Mouse (Mus musculus) neural tube, embryonic 14.5 days (tissue): ENCODE data around the gene Cab39l. TPM values are rescaled to one million over a fixed set of nuclear protein-coding genes. Genes with fewer than 3 reads are reported as not detected.

Experiments used
- ATAC-seq: fragments of 200-750 bp; cut with Nextera tagmentation; 2 replicates; pipeline ENCODE4 v1.8.0; 2017; ENCODE audit warnings: low read depth, mild to moderate bottlenecking, moderate TSS enrichment, moderate library complexity
- H3K27ac ChIP-seq: fragments of 300-500 bp; sonication (generic); 2 replicates; pipeline ENCODE4 v1.5.1; 2014; ENCODE audit warnings: low read depth, mild to moderate bottlenecking, control low read depth, low read length, moderate library complexity, mixed read lengths
- H3K27me3 ChIP-seq: fragments of 300-500 bp; sonication (generic); 2 replicates; pipeline ENCODE4 v1.6.1; 2014; ENCODE audit warnings: low read length; ENCODE audit not compliant: control insufficient read depth, insufficient read depth
- H3K36me3 ChIP-seq: fragments of 300-500 bp; sonication (generic); 2 replicates; pipeline ENCODE4 v1.6.1; 2014; ENCODE audit warnings: low read length, mixed read lengths; ENCODE audit not compliant: control insufficient read depth, insufficient read depth
- H3K4me1 ChIP-seq: fragments of 300-500 bp; sonication (generic); 2 replicates; pipeline ENCODE4 v1.6.1; 2014; ENCODE audit warnings: low read length; ENCODE audit not compliant: control insufficient read depth, insufficient read depth
- H3K4me2 ChIP-seq: fragments of 300-500 bp; sonication (generic); 2 replicates; pipeline ENCODE4 v1.6.1; 2014; ENCODE audit warnings: mild to moderate bottlenecking, low read depth, low read length, control low read depth
- H3K4me3 ChIP-seq: fragments of 300-500 bp; sonication (generic); 2 replicates; pipeline ENCODE4 v1.5.1; 2014; ENCODE audit warnings: low read depth, low read length, control low read depth, mixed read lengths
- H3K9ac ChIP-seq: fragments of 300-500 bp; sonication (generic); replicated peaks from 2 replicates; pipeline ENCODE4 v1.6.1; 2014; ENCODE audit warnings: low read depth, mild to moderate bottlenecking, control low read depth, low read length, mixed read lengths
- H3K9me3 ChIP-seq: fragments of 300-500 bp; sonication (generic); 2 replicates; pipeline ENCODE4 v1.6.1; 2016; ENCODE audit warnings: low read length; ENCODE audit not compliant: control insufficient read depth
- WGBS: fragments of 180-500 bp; shearing (Covaris S2); extraction: QIAGEN DNeasy Blood & Tissue Kit; methylation state at CpG from one replicate; pipeline ENCODE4 v1.1.7; 2014; 5-methylcytosine and 5-hydroxymethylcytosine counted together
- polyA plus RNA-seq: library from polyadenylated mRNA; unstranded; fragments of >200 nt; fragmentation: Nextera tagmentation; extraction: Ambion mirVana; gene quantifications from 2 replicates; pipeline ENCODE4 v1.2.1, GENCODE M21; 2014

Cab39l gene
- polyA plus RNA-seq, 1 experiment from 2014 or later, result 20.3 TPM

- Histone ChIP-seq H3K27ac (no peak overlapping the region), H3K36me3 (no peaks in the 10 kb centered on the region), H3K9ac (no peak overlapping the region), H3K9me3 (no peaks in the 10 kb centered on the region), H3K4me2 (no peak overlapping the region), H3K4me1 (no peaks in the 10 kb centered on the region), H3K27me3 (no peaks in the 10 kb centered on the region), H3K4me3 (no peak overlapping the region)
- 94% methylated on average over 4 of the region's 4 CpGs for WGBS
- no peak for ATAC-seq
Measured at GRCm38 (mm10) chr14:59485247-59485810, 44.6 kb downstream of the Cab39l start.

- Histone ChIP-seq H3K4me1 (no peaks in the 10 kb centered on the region), H3K27me3 (no peaks in the 10 kb centered on the region), H3K36me3 (no peaks in the 10 kb centered on the region), H3K9ac (no peak overlapping the region), H3K4me3 (no peak overlapping the region), H3K9me3 (no peaks in the 10 kb centered on the region), H3K27ac (no peak overlapping the region), H3K4me2 (no peak overlapping the region)
- ATAC-seq, result no peak
- 86% methylated on average over 4 of the region's 4 CpGs for WGBS
Measured at GRCm38 (mm10) chr14:59492376-59492775, 51.6 kb downstream of the Cab39l start.

DNA sequence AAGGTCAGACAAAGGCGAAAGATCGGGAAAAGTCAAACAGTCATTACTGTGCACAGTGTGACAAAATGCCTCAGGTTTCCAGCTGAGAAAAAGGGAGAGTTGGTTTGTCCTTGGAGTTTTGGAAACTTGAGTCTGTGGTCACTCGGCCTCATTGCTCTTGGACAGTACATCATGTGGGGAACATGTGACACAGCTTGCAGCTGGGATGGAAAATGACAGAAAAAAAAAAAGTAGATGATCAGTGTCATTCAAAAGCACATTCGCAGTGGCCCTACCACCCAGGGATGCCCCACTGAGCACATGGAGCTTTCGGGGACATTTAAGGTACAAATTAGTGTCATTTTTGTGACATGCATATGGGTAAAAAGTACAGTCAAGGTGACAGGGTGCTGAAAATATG lies 57.2 kb downstream of the Cab39l start:
- Histone ChIP-seq H3K27me3 (no peaks in the 10 kb centered on the region), H3K4me2 (no peak overlapping the region), H3K27ac (no peak overlapping the region), H3K9me3 (no peaks in the 10 kb centered on the region), H3K4me3 (no peak overlapping the region), H3K9ac (no peak overlapping the region), H3K36me3 (no peaks in the 10 kb centered on the region), H3K4me1 (no peaks in the 10 kb centered on the region)
- WGBS, result 92% methylated on average over 5 of the region's 5 CpGs
- ATAC-seq, result no peak

DNA sequence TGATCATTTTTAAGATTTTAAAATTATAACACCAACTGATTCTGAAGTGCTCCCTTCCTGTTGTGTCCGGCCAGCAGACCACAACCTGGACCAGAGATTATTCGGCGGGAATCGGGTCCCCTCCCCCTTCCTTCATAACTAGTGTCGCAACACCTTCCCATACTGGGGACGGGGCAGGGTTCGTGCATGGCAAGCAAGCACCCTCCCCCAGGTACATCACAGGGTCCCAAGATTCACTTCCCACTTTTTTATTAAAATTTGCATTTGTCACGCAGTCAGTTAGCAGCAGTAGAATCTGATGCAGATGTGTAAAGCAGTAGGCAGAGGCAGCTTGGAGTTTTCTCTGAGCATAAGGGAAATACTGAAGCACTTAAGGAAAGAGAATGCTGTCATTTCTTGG lies 64.1 kb downstream of the Cab39l start:
- no peaks in the 10 kb centered on the region for H3K4me1 ChIP-seq
- H3K9ac ChIP-seq, result no peak overlapping the region
- WGBS, result 97% methylated on average over 8 of the region's 8 CpGs
- H3K27ac ChIP-seq, result no peak overlapping the region
- no peaks in the 10 kb centered on the region for H3K36me3 ChIP-seq
- no peak overlapping the region for H3K4me3 ChIP-seq
- H3K27me3 ChIP-seq, result no peaks in the 10 kb centered on the region
- H3K9me3 ChIP-seq, result no peaks in the 10 kb centered on the region
- ATAC-seq, result no peak
- no peak overlapping the region for H3K4me2 ChIP-seq

GRCm38 (mm10) chr14:59506139-59506538 lies 65.4 kb downstream of the Cab39l start:
- no peaks in the 10 kb centered on the region for H3K36me3 ChIP-seq
- H3K4me3 ChIP-seq, result no peak overlapping the region
- no peaks in the 10 kb centered on the region for H3K9me3 ChIP-seq
- H3K9ac ChIP-seq, result no peak overlapping the region
- ATAC-seq, result no peak
- no peaks in the 10 kb centered on the region for H3K4me1 ChIP-seq
- H3K4me2 ChIP-seq, result no peak overlapping the region
- H3K27ac ChIP-seq, result no peak overlapping the region
- 85% methylated on average over 4 of the region's 4 CpGs for WGBS
- no peaks in the 10 kb centered on the region for H3K27me3 ChIP-seq

DNA sequence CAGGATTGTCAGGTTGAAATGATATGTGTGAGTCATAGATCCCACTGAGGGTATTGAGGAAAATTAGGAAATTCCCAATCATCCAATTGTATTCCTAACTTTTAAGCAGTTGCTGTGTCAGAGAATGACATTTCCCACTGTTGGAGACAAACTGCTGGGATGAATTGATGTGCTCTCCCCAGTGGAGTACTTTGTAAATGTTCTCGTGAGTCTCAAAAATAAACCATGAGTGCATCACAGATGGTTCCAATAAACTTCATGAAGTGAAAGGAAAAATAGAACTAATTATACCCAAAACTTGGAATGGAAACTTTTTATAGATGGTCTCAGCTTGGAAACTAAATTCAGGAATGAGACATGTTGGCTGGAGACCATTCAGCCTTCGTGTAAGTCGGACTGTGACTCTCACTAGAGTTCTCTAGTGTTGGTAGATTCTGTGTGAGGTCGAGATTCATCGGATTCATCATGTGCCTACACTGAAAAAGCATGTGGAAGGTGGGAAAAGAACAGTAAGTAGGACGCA lies 73.2 kb downstream of the Cab39l start:
- Histone ChIP-seq H3K27ac (no peak overlapping the region), H3K27me3 (no peaks in the 10 kb centered on the region), H3K4me2 (no peak overlapping the region), H3K4me3 (no peak overlapping the region), H3K4me1 (no peaks in the 10 kb centered on the region), H3K9me3 (no peaks in the 10 kb centered on the region), H3K9ac (no peak overlapping the region), H3K36me3 (no peaks in the 10 kb centered on the region)
- WGBS, result 88% methylated on average over 6 of the region's 6 CpGs
- ATAC-seq, result no peak

DNA sequence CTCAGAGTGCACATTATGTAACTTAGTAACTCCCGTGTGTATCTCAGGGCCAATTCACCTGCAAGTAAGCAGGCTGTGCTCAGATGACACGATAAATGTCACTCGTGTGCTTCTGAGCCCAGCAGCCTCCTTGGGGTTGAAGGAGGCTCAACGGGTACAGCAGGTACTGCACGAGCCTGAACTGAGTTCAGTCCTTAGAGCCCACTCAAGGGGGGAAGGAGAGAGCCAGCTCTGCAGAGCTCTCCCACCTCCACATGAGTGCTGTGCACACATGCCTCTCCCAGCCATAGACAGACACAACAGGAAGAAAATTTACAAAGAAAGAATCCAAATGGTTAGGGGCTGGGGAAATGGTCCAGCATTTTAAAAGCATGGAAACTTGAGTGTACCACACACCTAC lies 85.1 kb downstream of the Cab39l start:
- Histone ChIP-seq H3K9ac (no peak overlapping the region), H3K36me3 (no peaks in the 10 kb centered on the region), H3K9me3 (no peaks in the 10 kb centered on the region), H3K4me1 (no peaks in the 10 kb centered on the region), H3K27ac (no peak overlapping the region), H3K4me2 (no peak overlapping the region), H3K4me3 (no peak overlapping the region), H3K27me3 (no peaks in the 10 kb centered on the region)
- ATAC-seq, result no peak
- 91% methylated on average over 5 of the region's 5 CpGs for WGBS

DNA sequence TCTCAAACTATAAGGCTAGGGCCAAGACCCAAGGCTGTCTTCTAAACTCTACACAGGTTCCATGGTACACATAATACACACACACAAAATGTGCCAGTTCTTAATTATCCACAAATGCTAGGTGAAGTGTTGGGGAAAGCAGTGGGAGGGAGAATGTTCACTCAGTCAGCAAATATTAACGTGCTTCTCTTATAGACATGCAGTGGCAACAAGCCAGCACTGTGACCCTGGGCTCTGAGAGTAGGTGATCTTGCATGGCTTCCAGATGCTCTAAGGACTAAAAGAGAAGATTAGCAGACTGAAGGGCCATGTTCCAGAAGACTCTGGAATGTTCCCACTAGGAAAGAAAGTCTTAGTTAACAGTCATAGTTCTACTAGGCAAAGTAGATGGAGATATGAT lies 90.0 kb downstream of the Cab39l start:
- H3K27me3 ChIP-seq, result no peaks in the 10 kb centered on the region
- ATAC-seq, result no peak
- no peak overlapping the region for H3K9ac ChIP-seq
- H3K4me3 ChIP-seq, result no peak overlapping the region
- no peaks in the 10 kb centered on the region for H3K4me1 ChIP-seq
- no peaks in the 10 kb centered on the region for H3K36me3 ChIP-seq
- no peak overlapping the region for H3K27ac ChIP-seq
- WGBS, result 85% methylated on average over 1 of the region's 1 CpGs
- H3K4me2 ChIP-seq, result no peak overlapping the region
- no peaks in the 10 kb centered on the region for H3K9me3 ChIP-seq

GRCm38 (mm10) chr14:59532986-59533385 lies 92.2 kb downstream of the Cab39l start:
- Histone ChIP-seq H3K36me3 (no peaks in the 10 kb centered on the region), H3K27me3 (no peaks in the 10 kb centered on the region), H3K4me2 (no peak overlapping the region), H3K9me3 (no peaks in the 10 kb centered on the region), H3K4me3 (no peak overlapping the region), H3K4me1 (no peaks in the 10 kb centered on the region), H3K9ac (no peak overlapping the region), H3K27ac (no peak overlapping the region)
- WGBS, result 88% methylated on average over 1 of the region's 1 CpGs
- no peak for ATAC-seq
